Mouse (Mus musculus): ENCODE data around the gene Hoxd11.

- no peak for TF ChIP-seq CTCF (IDR thresholded peaks at IDR 0.05; ENCODE audit: low read depth)
- no peak for TF ChIP-seq EP300 (IDR thresholded peaks at IDR 0.05; ENCODE audit: low read depth)
Observed at GRCm38 (mm10) chr2:74675666-74676282, 3.6 kb upstream of the Hoxd11 start.
